Mouse (Mus musculus) intestine, postnatal 0 days (tissue): ENCODE data around the gene Rapgef2. TPM values are rescaled to one million over a fixed set of nuclear protein-coding genes. Genes with fewer than 3 reads are reported as not detected.
"Not testable (repeated sequence)": the region's sequence is repeated elsewhere in the genome, so short reads cannot be mapped to it uniquely, and the experiment has no call there.

Experiments used
- ATAC-seq: fragments of 200-750 bp; cut with Nextera tagmentation; 2 replicates; pipeline ENCODE4 v1.8.0; 2017; ENCODE audit warnings: mild to moderate bottlenecking, moderate TSS enrichment, moderate library complexity
- H3K27ac ChIP-seq: fragments of 300-500 bp; sonication (generic); 2 replicates; pipeline ENCODE4 v1.5.1; 2014; ENCODE audit warnings: mild to moderate bottlenecking, low read depth, low read length, moderate library complexity
- H3K27me3 ChIP-seq: fragments of 300-500 bp; sonication (generic); replicated peaks from 2 replicates; pipeline ENCODE4 v1.6.1; 2014; ENCODE audit warnings: low read length, mixed read lengths; ENCODE audit not compliant: control insufficient read depth, insufficient read depth
- H3K36me3 ChIP-seq: fragments of 300-500 bp; sonication (generic); 2 replicates; pipeline ENCODE4 v1.6.1; 2014; ENCODE audit warnings: mild to moderate bottlenecking, moderate library complexity; ENCODE audit not compliant: control insufficient read depth, insufficient read depth
- H3K4me1 ChIP-seq: fragments of 300-500 bp; sonication (generic); replicated peaks from 2 replicates; pipeline ENCODE4 v1.6.1; 2014; ENCODE audit warnings: antibody characterized with exemption, low read length, mixed read lengths; ENCODE audit not compliant: control insufficient read depth, insufficient read depth
- H3K4me2 ChIP-seq: fragments of 300-500 bp; sonication (generic); replicated peaks from 2 replicates; pipeline ENCODE4 v1.6.1; 2014; ENCODE audit warnings: low read depth, mild to moderate bottlenecking, moderate library complexity
- H3K4me3 ChIP-seq: fragments of 300-500 bp; sonication (generic); 2 replicates; pipeline ENCODE4 v1.5.1; 2014; ENCODE audit warnings: low read depth, low read length
- H3K9ac ChIP-seq: fragments of 300-500 bp; sonication (generic); 2 replicates; pipeline ENCODE4 v1.6.1; 2014; ENCODE audit warnings: mild to moderate bottlenecking, low read depth, low read length
- H3K9me3 ChIP-seq: fragments of 300-500 bp; sonication (generic); 2 replicates; pipeline ENCODE4 v1.6.1; 2016; ENCODE audit warnings: mixed run types; ENCODE audit not compliant: control insufficient read depth
- CTCF ChIP-seq: sonication (generic); IDR thresholded peaks from 2 replicates; pipeline ENCODE4 v1.5.1; 2016; ENCODE audit warnings: low read depth, mild to moderate bottlenecking, control low read depth, antibody characterized with exemption, moderate library complexity
- WGBS: fragments of 180-500 bp; shearing (Covaris S2); extraction: QIAGEN DNeasy Blood & Tissue Kit; methylation state at CpG from one replicate; pipeline ENCODE4 v1.1.7; 2014; 5-methylcytosine and 5-hydroxymethylcytosine counted together
- polyA plus RNA-seq: library from polyadenylated mRNA; unstranded; fragments of >200 nt; fragmentation: Nextera tagmentation; extraction: Ambion mirVana; gene quantifications from 2 replicates; pipeline ENCODE4 v1.2.1, GENCODE M21; 2015

Rapgef2 gene
- polyA plus RNA-seq, 1 experiment from 2014 or later: 3.2 TPM

DNA sequence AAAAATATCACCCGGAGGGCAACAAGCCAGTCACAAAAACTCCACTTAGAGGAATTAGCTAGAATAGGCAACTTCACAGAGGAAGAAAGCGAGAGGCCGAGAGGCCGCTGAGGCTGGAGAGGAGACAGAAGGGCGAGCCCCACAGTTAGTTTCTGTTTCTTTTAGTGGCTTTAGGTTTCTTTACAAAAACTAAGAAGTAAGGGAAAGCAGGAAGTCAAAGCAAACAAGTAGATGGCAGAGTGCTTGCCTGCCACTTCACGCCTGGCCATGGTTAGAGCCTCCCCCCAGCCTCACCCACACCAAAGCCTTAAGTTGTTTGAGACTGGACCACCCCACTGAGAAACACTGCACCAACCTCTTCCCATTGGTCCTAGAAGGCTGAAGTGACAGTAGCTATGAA is 108.2 kb downstream of the Rapgef2 start:
- Histone ChIP-seq H3K4me1 (peaks cover 21% of the 10 kb centered on the region), H3K27ac (peak overlapping the region; percentile 21; the same call in 1 of the 2 replicates), H3K9me3 (no peaks in the 10 kb centered on the region), H3K4me2 (peak overlapping the region; percentile 64), H3K27me3 (no peaks in the 10 kb centered on the region), H3K4me3 (no peak overlapping the region), H3K9ac (no peak overlapping the region; the same call in 1 of the 2 replicates), H3K36me3 (no peaks in the 10 kb centered on the region)
- WGBS: 59% methylated on average over 6 of the region's 6 CpGs
- no peak for ATAC-seq
- TF ChIP-seq CTCF: no peak

DNA sequence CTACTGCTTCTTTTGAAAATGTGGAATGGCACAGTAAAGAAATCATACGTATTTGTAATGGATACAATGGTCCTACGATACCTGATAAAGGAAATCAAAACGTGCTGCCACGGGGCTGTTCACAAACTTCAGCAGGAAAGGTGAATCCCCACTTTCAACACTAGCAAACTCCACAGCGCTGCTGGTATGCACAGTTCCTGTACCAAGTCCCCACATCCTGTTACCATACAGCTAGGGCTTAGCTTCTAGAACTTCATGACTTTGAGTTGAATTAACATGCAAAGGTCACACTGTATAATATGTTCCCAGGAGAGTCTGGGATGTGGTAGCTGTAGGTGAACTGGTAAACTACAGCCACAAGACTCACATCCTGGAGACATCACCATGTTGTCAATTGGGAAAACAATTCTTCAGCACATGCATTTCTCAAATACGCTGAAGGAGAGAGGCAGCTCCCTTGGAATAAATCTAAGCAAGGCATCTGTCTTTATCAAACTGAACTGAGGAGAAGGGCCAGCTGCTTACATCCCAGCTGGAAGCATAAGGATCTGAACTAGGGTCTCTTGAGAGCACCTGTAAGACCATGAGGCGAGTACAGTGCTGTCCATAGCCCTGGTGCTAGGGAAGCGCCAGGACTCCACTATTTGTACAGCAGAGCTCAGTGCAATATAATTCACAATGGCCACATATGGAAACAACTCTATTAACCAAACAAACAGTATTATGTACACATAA is 109.0 kb downstream of the Rapgef2 start:
- Histone ChIP-seq H3K36me3 (no peaks in the 10 kb centered on the region; the same call in 1 of the 2 replicates), H3K4me3 (no peak overlapping the region), H3K27ac (peak overlapping the region; percentile 21; the same call in 1 of the 2 replicates), H3K9me3 (no peaks in the 10 kb centered on the region), H3K27me3 (no peaks in the 10 kb centered on the region), H3K4me2 (peak overlapping the region; percentile 64; the same call in 1 of the 2 replicates), H3K9ac (no peak overlapping the region), H3K4me1 (peaks cover 21% of the 10 kb centered on the region)
- WGBS: 76% methylated on average over 8 of the region's 8 CpGs
- TF ChIP-seq CTCF: no peak
- no peak for ATAC-seq

DNA sequence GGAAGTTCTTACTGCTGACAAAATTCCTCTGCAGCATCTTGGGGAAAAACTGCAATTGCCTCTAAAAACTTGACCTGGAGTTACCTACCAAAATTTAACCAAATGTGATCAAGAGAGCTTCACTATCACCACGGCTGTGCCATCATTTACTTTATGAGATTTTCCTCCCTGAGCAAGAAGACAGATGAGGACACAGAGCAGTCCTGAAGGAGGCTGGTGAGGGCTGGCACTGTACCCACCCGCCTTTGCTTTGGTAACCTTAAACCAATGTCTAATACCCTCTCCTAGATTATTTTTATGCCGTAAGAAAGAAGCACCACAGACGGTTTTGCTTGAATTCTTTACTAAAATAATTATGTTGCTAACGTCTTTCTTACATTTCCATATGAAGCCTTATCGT is 112.1 kb downstream of the Rapgef2 start:
- peaks cover 16% of the 10 kb centered on the region for H3K4me1 ChIP-seq
- 92% methylated on average over 6 of the region's 6 CpGs for WGBS
- H3K4me3 ChIP-seq: no peak overlapping the region
- H3K36me3 ChIP-seq: no peaks in the 10 kb centered on the region; the same call in none of the 2 replicates
- no peak overlapping the region for H3K27ac ChIP-seq
- H3K9me3 ChIP-seq: no peaks in the 10 kb centered on the region
- H3K9ac ChIP-seq: no peak overlapping the region
- no peak overlapping the region for H3K4me2 ChIP-seq
- TF ChIP-seq CTCF: no peak
- no peak for ATAC-seq
- H3K27me3 ChIP-seq: no peaks in the 10 kb centered on the region

DNA sequence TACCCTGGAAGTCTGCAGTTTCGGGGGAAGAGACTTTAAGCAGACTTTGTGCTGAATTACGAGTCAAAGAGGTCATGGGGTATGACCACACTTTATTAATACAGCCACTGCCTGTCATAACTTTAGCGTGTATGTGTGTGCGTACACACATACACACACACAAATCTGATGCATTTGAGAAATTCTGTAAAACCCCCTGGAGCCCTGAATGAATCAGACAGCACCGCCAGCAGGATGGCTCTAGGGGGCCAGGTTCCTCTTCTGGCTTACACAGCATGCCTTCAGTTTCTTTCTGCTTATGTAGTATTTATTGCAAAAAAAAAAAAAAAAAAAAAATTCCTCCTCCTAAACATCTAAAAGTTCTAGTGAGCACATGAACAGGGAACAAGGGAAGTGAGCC is 113.0 kb downstream of the Rapgef2 start:
- no peak overlapping the region for H3K9ac ChIP-seq
- H3K27me3 ChIP-seq: no peaks in the 10 kb centered on the region
- no peak overlapping the region for H3K4me3 ChIP-seq
- 88% methylated on average over 5 of the region's 5 CpGs for WGBS
- TF ChIP-seq CTCF: no peak
- H3K4me2 ChIP-seq: no peak overlapping the region
- no peaks in the 10 kb centered on the region; the same call in none of the 2 replicates for H3K36me3 ChIP-seq
- no peak for ATAC-seq
- H3K9me3 ChIP-seq: no peaks in the 10 kb centered on the region
- peaks cover 13% of the 10 kb centered on the region; the same call in 1 of the 2 replicates for H3K4me1 ChIP-seq
- H3K27ac ChIP-seq: no peak overlapping the region

DNA sequence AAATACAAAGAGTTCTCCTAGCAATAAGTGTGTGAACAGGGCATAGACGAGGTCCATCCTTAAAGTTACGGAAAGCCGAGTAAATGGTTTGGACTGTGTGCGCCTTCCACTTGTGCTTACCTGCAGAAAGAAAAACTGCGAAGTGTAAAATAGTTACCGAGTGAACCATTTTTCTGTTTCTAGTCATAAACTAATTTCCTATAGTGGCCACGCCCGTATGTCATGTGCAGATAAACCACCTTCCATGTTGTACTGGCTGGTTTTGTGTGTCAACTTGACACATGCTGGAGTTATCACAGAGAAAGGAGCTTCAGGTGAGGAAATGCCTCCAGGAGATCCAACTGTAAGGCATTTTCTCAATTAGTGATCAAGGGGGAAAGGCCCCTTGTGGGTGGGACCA is 115.2 kb downstream of the Rapgef2 start:
- not testable (repeated sequence) for H3K9me3 ChIP-seq, H3K36me3 ChIP-seq, ATAC-seq, H3K27ac ChIP-seq, H3K4me1 ChIP-seq, H3K4me2 ChIP-seq, H3K4me3 ChIP-seq, H3K9ac ChIP-seq, H3K27me3 ChIP-seq
- 50% methylated on average over 8 of the region's 8 CpGs for WGBS

DNA sequence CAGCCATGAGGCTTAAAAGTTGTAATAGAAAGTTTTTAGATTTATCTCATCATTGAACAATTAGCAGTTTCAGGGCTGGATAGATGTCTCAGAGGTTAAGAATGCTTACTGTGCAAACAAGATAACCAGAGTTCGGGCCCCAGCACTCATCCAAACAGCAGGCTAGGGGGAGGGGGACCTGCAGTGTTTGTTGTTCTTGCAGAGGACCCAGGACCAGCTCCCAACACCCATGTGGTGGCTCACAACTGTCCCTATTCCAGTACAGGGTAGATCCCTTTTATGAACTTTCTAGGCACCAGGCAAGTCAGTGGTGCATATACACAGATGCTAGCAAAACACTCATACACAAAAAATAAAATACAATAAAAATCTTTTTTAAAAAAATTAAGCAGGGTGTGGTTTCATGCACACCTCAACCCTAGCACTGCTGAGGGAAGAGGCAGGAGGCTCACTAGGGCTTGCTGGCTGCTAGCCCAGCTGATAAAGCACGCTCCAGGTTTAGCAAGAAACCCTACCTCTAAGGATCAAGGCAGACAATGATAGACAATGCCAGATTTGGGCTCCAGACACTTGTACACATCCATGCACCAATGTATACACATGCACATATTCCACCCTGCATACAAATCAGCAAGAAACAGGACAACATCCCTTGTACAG is 118.0 kb downstream of the Rapgef2 start:
- Histone ChIP-seq H3K4me2 (no peak overlapping the region), H3K36me3 (no peaks in the 10 kb centered on the region; the same call in none of the 2 replicates), H3K9ac (no peak overlapping the region), H3K4me1 (no peaks in the 10 kb centered on the region), H3K4me3 (no peak overlapping the region), H3K9me3 (no peaks in the 10 kb centered on the region), H3K27me3 (no peaks in the 10 kb centered on the region), H3K27ac (no peak overlapping the region)
- 50% methylated on average over 2 of the region's 2 CpGs for WGBS
- no peak for TF ChIP-seq CTCF
- no peak for ATAC-seq
